Mouse (Mus musculus) CH12.LX (cell line): Measurements from ENCODE around the gene St6gal2. TPM values are rescaled to one million over a fixed set of nuclear protein-coding genes. Genes with fewer than 3 reads are reported as not detected.

Experiments
- DNase-seq: peaks from one replicate; pipeline ENCODE4 v3.0.0-alpha.2; 2013; ENCODE audit errors: extremely low read depth
- H3K27ac ChIP-seq: 2 replicates; pipeline ENCODE4 v1.5.1; 2012; ENCODE audit warnings: low read depth, mild to moderate bottlenecking, control low read depth, moderate library complexity; ENCODE audit not compliant: insufficient read depth
- H3K27me3 ChIP-seq: replicated peaks from 2 replicates; pipeline ENCODE3; 2012; ENCODE audit warnings: inconsistent platforms
- H3K36me3 ChIP-seq, 2 experiments: replicated peaks in 1 of 2; 2 replicates each; pipeline versions ENCODE3 to v1.6.1; 2012; ENCODE audit warnings: inconsistent platforms in 1 of 2, low read length in 1 of 2, mild to moderate bottlenecking in 1 of 2, mixed read lengths in 1 of 2, moderate library complexity in 1 of 2; ENCODE audit not compliant: control insufficient read depth in 1 of 2, insufficient read depth in 1 of 2
- H3K4me1 ChIP-seq, 2 experiments: 2 replicates each; pipeline ENCODE4 v1.6.1; 2012; ENCODE audit warnings: inconsistent platforms in 1 of 2, moderate library complexity in 1 of 2; ENCODE audit not compliant: insufficient read depth in 2 of 2, control insufficient read depth in 1 of 2
- H3K4me2 ChIP-seq: 2 replicates; pipeline ENCODE4 v1.6.1; 2012; ENCODE audit warnings: low read depth, mild to moderate bottlenecking, control low read depth; ENCODE audit not compliant: poor library complexity, insufficient read depth, severe bottlenecking
- H3K4me3 ChIP-seq, 3 experiments: fragments of 150-350 bp in 1 of 3; sonication (generic) in 1 of 3; replicated peaks in 1 of 3; 2 replicates each; pipeline versions ENCODE3 to v1.5.1; 2011 to 2012; ENCODE audit warnings: low read depth in 2 of 3, low read length in 2 of 3, mild to moderate bottlenecking in 2 of 3, moderate library complexity in 2 of 3, control low read depth in 1 of 3, improper control_type of control experiment in 1 of 3, inconsistent platforms in 1 of 3, mixed read lengths in 1 of 3; ENCODE audit not compliant: poor library complexity in 1 of 3
- H3K79me2 ChIP-seq: replicated peaks from 2 replicates; pipeline ENCODE4 v1.6.1; 2012; ENCODE audit warnings: mild to moderate bottlenecking, moderate library complexity; ENCODE audit not compliant: control insufficient read depth, poor library complexity, insufficient read depth, severe bottlenecking; ENCODE audit errors: extremely low read depth
- H3K9ac ChIP-seq: 2 replicates; pipeline ENCODE4 v1.6.1; 2012; ENCODE audit warnings: low read depth, mild to moderate bottlenecking, control low read depth, moderate library complexity; ENCODE audit not compliant: insufficient read depth
- H3K9me3 ChIP-seq: replicated peaks from 2 replicates; pipeline ENCODE3; 2012; ENCODE audit warnings: low read length, inconsistent platforms, mixed read lengths
- BHLHE40 ChIP-seq: IDR thresholded peaks from 2 replicates; pipeline ENCODE4 v1.6.1; 2011; ENCODE audit warnings: mild to moderate bottlenecking, low read depth, low read length, improper control_type of control experiment
- CHD1 ChIP-seq: IDR thresholded peaks from 2 replicates; pipeline ENCODE4 v1.6.1; 2012; ENCODE audit warnings: low read depth, low read length, improper control_type of control experiment, inconsistent platforms
- CTCF ChIP-seq, 2 experiments: IDR thresholded peaks in 1 of 2; conservative IDR thresholded peaks in 1 of 2; 2 replicates each; pipeline ENCODE4 v1.5.1; 2011 to 2012; ENCODE audit warnings: low read depth in 2 of 2, low read length in 2 of 2, improper control_type of control experiment in 1 of 2, inconsistent platforms in 1 of 2, mild to moderate bottlenecking in 1 of 2, moderate library complexity in 1 of 2
- E2F4 ChIP-seq: IDR thresholded peaks from 2 replicates; pipeline ENCODE4 v1.6.1; 2011; ENCODE audit warnings: low read depth, low read length, improper control_type of control experiment; ENCODE audit not compliant: insufficient replicate concordance
- EP300 ChIP-seq: IDR thresholded peaks from 2 replicates; pipeline ENCODE4 v1.6.1; 2011; ENCODE audit warnings: low read length, improper control_type of control experiment
- ETS1 ChIP-seq: conservative IDR thresholded peaks from 2 replicates; pipeline ENCODE4 v1.6.1; 2012; ENCODE audit warnings: low read depth, mild to moderate bottlenecking, inconsistent platforms, low read length, improper control_type of control experiment, moderate library complexity
- GABPA ChIP-seq: IDR thresholded peaks from 2 replicates; pipeline ENCODE4 v1.6.1; 2012; ENCODE audit warnings: low read depth, low read length, improper control_type of control experiment, inconsistent platforms; ENCODE audit not compliant: insufficient replicate concordance
- IRF4 ChIP-seq: IDR thresholded peaks from 2 replicates; pipeline ENCODE4 v1.6.1; 2014; ENCODE audit warnings: low read depth, mild to moderate bottlenecking, inconsistent platforms, low read length, improper control_type of control experiment
- JUN ChIP-seq: IDR thresholded peaks from 2 replicates; pipeline ENCODE4 v1.6.1; 2011; ENCODE audit warnings: low read depth, mild to moderate bottlenecking, low read length, improper control_type of control experiment, moderate library complexity; ENCODE audit not compliant: insufficient read depth
- JUND ChIP-seq: conservative IDR thresholded peaks from 2 replicates; pipeline ENCODE4 v1.6.1; 2011; ENCODE audit warnings: low read depth, low read length, improper control_type of control experiment
- MAFK ChIP-seq: IDR thresholded peaks from 2 replicates; pipeline ENCODE4 v1.6.1; 2011; ENCODE audit warnings: low read length, improper control_type of control experiment; ENCODE audit not compliant: insufficient replicate concordance
- MAZ ChIP-seq: IDR thresholded peaks from 2 replicates; pipeline ENCODE4 v1.6.1; 2012; ENCODE audit warnings: low read depth, mild to moderate bottlenecking, inconsistent platforms, low read length, improper control_type of control experiment, moderate library complexity
- MXI1 ChIP-seq: IDR thresholded peaks from 2 replicates; pipeline ENCODE4 v1.6.1; 2011; ENCODE audit warnings: mild to moderate bottlenecking, low read depth, low read length, improper control_type of control experiment
- MYC ChIP-seq: IDR thresholded peaks from 2 replicates; pipeline ENCODE4 v1.6.1; 2011; ENCODE audit warnings: low read depth, mild to moderate bottlenecking, improper control_type of control experiment, low read length
- NELFE ChIP-seq: IDR thresholded peaks from 2 replicates; pipeline ENCODE4 v1.6.1; 2011; ENCODE audit warnings: low read depth, low read length, improper control_type of control experiment
- NRF1 ChIP-seq: IDR thresholded peaks from 2 replicates; pipeline ENCODE4 v1.6.1; 2014; ENCODE audit warnings: low read depth, mild to moderate bottlenecking, inconsistent platforms, low read length, improper control_type of control experiment, moderate library complexity
- POLR2A ChIP-seq: IDR thresholded peaks from 2 replicates; pipeline ENCODE4 v1.6.1; 2011; ENCODE audit warnings: low read depth, mild to moderate bottlenecking, improper control_type of control experiment, low read length
- RAD21 ChIP-seq: IDR thresholded peaks from 2 replicates; pipeline ENCODE4 v1.6.1; 2011; ENCODE audit warnings: low read depth, mild to moderate bottlenecking, low read length, improper control_type of control experiment, moderate library complexity
- SIN3A ChIP-seq: IDR thresholded peaks from 2 replicates; pipeline ENCODE4 v1.6.1; 2012; ENCODE audit warnings: low read length, improper control_type of control experiment, inconsistent platforms
- SMC3 ChIP-seq: IDR thresholded peaks from 2 replicates; pipeline ENCODE4 v1.6.1; 2011; ENCODE audit warnings: low read depth, low read length, improper control_type of control experiment
- TBP ChIP-seq: conservative IDR thresholded peaks from 2 replicates; pipeline ENCODE4 v1.6.1; 2011; ENCODE audit warnings: low read depth, low read length, improper control_type of control experiment
- TCF12 ChIP-seq: IDR thresholded peaks from 2 replicates; pipeline ENCODE4 v1.6.1; 2014; ENCODE audit warnings: low read depth, mild to moderate bottlenecking, inconsistent platforms, low read length, improper control_type of control experiment
- USF2 ChIP-seq: conservative IDR thresholded peaks from 2 replicates; pipeline ENCODE4 v1.6.1; 2011; ENCODE audit warnings: low read depth, low read length, improper control_type of control experiment
- ZKSCAN1 ChIP-seq: IDR thresholded peaks from 2 replicates; pipeline ENCODE4 v1.6.1; 2012; ENCODE audit warnings: low read depth, inconsistent platforms, low read length, improper control_type of control experiment, borderline replicate concordance
- ZMIZ1 ChIP-seq: IDR thresholded peaks from 2 replicates; pipeline ENCODE4 v1.6.1; 2012; ENCODE audit warnings: low read depth, mild to moderate bottlenecking, inconsistent platforms, low read length, improper control_type of control experiment
- dilution Hi-C: fragments of 300-500 bp; cut with MboI; formaldehyde crosslinking; loops from 2 replicates; pipeline ENCODE4 v1.14.3; 2020; ENCODE audit warnings: low sequenced_read_pairs; ENCODE audit not compliant: extremely low pct_unique_long_range_greater_than_20kb, extremely low pct_ligation_motif_present
- in situ Hi-C: fragments of 300-500 bp; cut with MboI; formaldehyde crosslinking; loops from 3 replicates; pipeline ENCODE4 v1.14.3; 2019; ENCODE audit warnings: low sequenced_read_pairs, low pct_ligation_motif_present, low pct_unique_long_range_greater_than_20kb, mixed read lengths
- polyA plus RNA-seq: library from polyadenylated mRNA; unstranded; fragments of >175 nt; gene quantifications from 2 replicates; pipeline ENCODE4 v1.2.1, GENCODE M21; 2012; ENCODE audit warnings: low read depth; ENCODE audit not compliant: insufficient read length
- total RNA-seq, 2 experiments: library from RNA; depleted of rRNA; stranded (reverse); fragments of 300-350 nt in 1 of 2; fragments of >200 nt in 1 of 2; gene quantifications; 2 replicates each; pipeline ENCODE4 v1.2.3; 2012 to 2014

St6gal2 gene
- total and polyA plus RNA-seq, 3 experiments: not detected

GRCm38 (mm10) chr17:55531872-55532271 is 86.7 kb downstream of the St6gal2 start:
- DNase-seq: no peak
- H3K27me3 ChIP-seq: no peaks in the 10 kb centered on the region
- H3K4me1 ChIP-seq: no peaks in the 10 kb centered on the region
- H3K4me2 ChIP-seq: no peak overlapping the region
- H3K4me3 ChIP-seq: no peak overlapping the region
- TF ChIP-seq JUND (no peak), MAZ (no peak), BHLHE40 (no peak), SMC3 (no peak), NELFE (no peak), NRF1 (no peak), MYC (no peak), USF2 (no peak), TBP (no peak), TCF12 (no peak), JUN (no peak)
- dilution Hi-C loops: no loop called here
- no peaks in the 10 kb centered on the region for H3K79me2 ChIP-seq
- no peaks in the 10 kb centered on the region for H3K9me3 ChIP-seq
- no peak overlapping the region for H3K9ac ChIP-seq
- in situ Hi-C loops: no loop called here
- H3K27ac ChIP-seq: no peak overlapping the region
- no peaks in the 10 kb centered on the region for H3K36me3 ChIP-seq

GRCm38 (mm10) chr17:55548476-55548875 is 103.3 kb downstream of the St6gal2 start:
- Histone ChIP-seq H3K36me3 (no peaks in the 10 kb centered on the region), H3K4me2 (no peak overlapping the region), H3K9ac (no peak overlapping the region), H3K27ac (no peak overlapping the region), H3K4me3 (no peak overlapping the region), H3K79me2 (no peaks in the 10 kb centered on the region), H3K27me3 (peaks cover 3% of the 10 kb centered on the region), H3K9me3 (no peaks in the 10 kb centered on the region), H3K4me1 (no peaks in the 10 kb centered on the region)
- dilution Hi-C loops: no loop called here
- TF ChIP-seq RAD21 (no peak), MYC (no peak), NRF1 (no peak), TBP (no peak), IRF4 (no peak), MAZ (no peak), ETS1 (no peak), CHD1 (no peak), ZMIZ1 (no peak), TCF12 (no peak), E2F4 (no peak), CTCF (conservative IDR thresholded peaks at IDR 0.05 in 1 of 2, IDR thresholded peaks at IDR 0.05 in 1 of 2; ENCODE audit: low read depth in 2 of 2, low read length in 2 of 2) (no peak), MAFK (no peak), MXI1 (no peak), EP300 (no peak), GABPA (no peak), POLR2A (no peak), USF2 (no peak), SIN3A (no peak), ZKSCAN1 (no peak)
- in situ Hi-C loops: no loop called here
- no peak for DNase-seq
